Mouse (Mus musculus): Measurements from ENCODE around the gene Kalrn. TPM values are rescaled to one million over a fixed set of nuclear protein-coding genes. Genes with fewer than 3 reads are reported as not detected.

Kalrn gene
- total and polyA plus RNA-seq, 2 experiments from 2014 or later = 23.6 to 148 TPM

DNA sequence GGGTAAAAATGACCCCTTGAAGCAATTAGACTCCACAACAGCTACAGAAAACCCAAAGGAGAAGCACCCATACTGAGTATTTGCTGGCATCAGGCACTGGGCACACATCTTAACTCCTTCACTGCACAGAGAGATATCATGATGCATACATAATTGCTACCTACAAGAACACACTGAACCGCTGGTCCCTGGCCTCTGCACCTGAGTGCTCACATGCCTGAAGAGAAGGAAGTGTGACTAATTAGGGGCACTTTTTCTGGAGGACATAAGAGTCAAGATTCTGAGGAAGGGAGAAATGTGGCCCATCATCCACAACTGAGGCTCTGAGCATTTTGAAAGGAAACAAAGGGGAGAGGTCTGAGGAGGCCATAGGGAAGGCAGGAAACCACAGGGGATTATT lies 65.2 kb downstream of the Kalrn start:
- H3K4me1 ChIP-seq (ENCODE audit: insufficient read depth) = peaks cover 17% of the 10 kb centered on the region
- TF ChIP-seq CTCF (IDR thresholded peaks at IDR 0.05; ENCODE audit: low read depth) = no peak
- H3K27ac ChIP-seq (ENCODE audit: low read depth, low read length) = no peak overlapping the region
- 82% methylated on average over 1 of the region's 1 CpGs for WGBS
- no peaks in the 10 kb centered on the region for H3K9me3 ChIP-seq (ENCODE audit: low read length)
- no peak overlapping the region for H3K4me2 ChIP-seq (ENCODE audit: low read depth)
- H3K9ac ChIP-seq = no peak overlapping the region
- no peak for DNase-seq
- no peak for ATAC-seq
- no peak overlapping the region for H3K4me3 ChIP-seq (ENCODE audit: low read depth, low read length)
- no peaks in the 10 kb centered on the region for H3K36me3 ChIP-seq (ENCODE audit: insufficient read depth)
- no peaks in the 10 kb centered on the region for H3K27me3 ChIP-seq (ENCODE audit: insufficient read depth, low read length)

DNA sequence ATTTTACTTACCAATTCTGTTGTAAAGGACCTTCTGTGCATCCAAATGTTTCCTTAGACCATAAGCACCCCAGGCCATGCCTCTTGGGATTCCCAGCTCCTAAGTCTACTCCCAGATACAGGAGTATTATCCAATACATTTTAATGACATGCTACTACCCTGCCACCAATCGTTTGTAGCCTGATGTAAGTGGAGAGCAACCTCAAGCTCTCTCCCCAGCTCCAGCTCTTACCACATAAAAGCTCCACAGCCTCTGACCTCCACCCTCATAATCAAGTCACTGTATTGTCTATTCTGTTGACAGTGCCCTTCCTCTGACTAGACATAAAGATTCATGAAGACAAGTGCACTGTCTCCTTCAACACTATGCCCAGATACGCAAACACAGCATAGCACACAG lies 67.3 kb downstream of the Kalrn start:
- no peak for DNase-seq
- Histone ChIP-seq H3K4me3 (ENCODE audit: low read depth, low read length) (no peak overlapping the region), H3K4me2 (ENCODE audit: low read depth) (no peak overlapping the region), H3K9me3 (ENCODE audit: low read length) (no peaks in the 10 kb centered on the region), H3K4me1 (ENCODE audit: insufficient read depth) (0 out of 2 replicates have a peak, but pooled peaks cover 7% of the 10 kb centered on the region), H3K27me3 (ENCODE audit: insufficient read depth, low read length) (no peaks in the 10 kb centered on the region), H3K36me3 (ENCODE audit: insufficient read depth) (no peaks in the 10 kb centered on the region), H3K27ac (ENCODE audit: low read depth, low read length) (no peak overlapping the region), H3K9ac (no peak overlapping the region)
- 89% methylated on average over 2 of the region's 2 CpGs for WGBS
- no peak for TF ChIP-seq CTCF (IDR thresholded peaks at IDR 0.05; ENCODE audit: low read depth)
- no peak for ATAC-seq

DNA sequence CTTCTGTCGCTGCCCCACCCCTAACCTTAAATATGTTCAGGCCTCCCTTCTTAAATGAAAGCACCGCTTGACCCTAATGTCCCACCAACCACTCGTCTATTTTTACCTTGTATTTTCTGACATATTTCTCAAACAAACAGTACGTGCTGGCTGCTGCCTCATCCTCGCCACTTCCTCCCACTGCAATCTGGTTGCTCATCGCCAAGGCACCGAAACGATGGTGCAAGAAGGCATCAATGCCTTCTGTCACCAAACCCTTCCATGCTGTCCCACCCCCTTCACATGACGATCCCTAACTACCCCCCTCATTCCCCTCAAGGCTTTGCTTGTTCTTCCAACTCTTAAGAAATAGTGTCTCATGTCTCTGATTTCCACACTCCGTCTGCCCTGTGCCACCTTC lies 69.1 kb downstream of the Kalrn start:
- DNase-seq = no peak
- TF ChIP-seq CTCF (IDR thresholded peaks at IDR 0.05; ENCODE audit: low read depth) = no peak
- 0 out of 2 replicates have a peak, but pooled peaks cover 7% of the 10 kb centered on the region for H3K4me1 ChIP-seq (ENCODE audit: insufficient read depth)
- H3K9ac ChIP-seq = no peak overlapping the region
- no peaks in the 10 kb centered on the region for H3K36me3 ChIP-seq (ENCODE audit: insufficient read depth)
- no peak overlapping the region for H3K4me2 ChIP-seq (ENCODE audit: low read depth)
- H3K27me3 ChIP-seq (ENCODE audit: insufficient read depth, low read length) = no peaks in the 10 kb centered on the region
- WGBS = 70% methylated on average over 10 of the region's 10 CpGs
- H3K4me3 ChIP-seq (ENCODE audit: low read depth, low read length) = no peak overlapping the region
- H3K27ac ChIP-seq (ENCODE audit: low read depth, low read length) = no peak overlapping the region
- no peak for ATAC-seq
- no peaks in the 10 kb centered on the region for H3K9me3 ChIP-seq (ENCODE audit: low read length)

DNA sequence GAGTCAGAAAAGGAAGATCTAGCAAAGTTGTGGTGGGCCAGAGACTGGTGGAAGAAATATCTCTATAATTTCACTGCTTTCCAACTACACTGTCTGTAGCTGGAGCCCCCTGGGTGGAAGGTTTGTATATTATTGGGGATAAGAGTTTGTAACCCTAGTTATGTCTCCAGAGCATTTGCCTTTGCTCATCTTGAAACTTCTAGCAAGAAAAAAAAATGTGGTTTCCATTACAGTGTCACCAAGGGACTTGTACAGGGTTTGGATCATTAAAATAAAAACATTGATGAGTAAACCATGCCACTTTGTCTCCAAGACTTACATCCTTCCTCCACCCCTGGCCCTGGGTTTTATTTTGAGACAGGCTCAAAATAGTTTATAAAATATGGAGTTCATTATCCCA lies 71.2 kb downstream of the Kalrn start:
- ATAC-seq = no peak
- TF ChIP-seq CTCF (IDR thresholded peaks at IDR 0.05; ENCODE audit: low read depth) = no peak
- H3K4me3 ChIP-seq (ENCODE audit: low read depth, low read length) = no peak overlapping the region
- no peaks in the 10 kb centered on the region for H3K9me3 ChIP-seq (ENCODE audit: low read length)
- no peak for DNase-seq
- 0 out of 2 replicates have a peak, but pooled peaks cover 7% of the 10 kb centered on the region for H3K4me1 ChIP-seq (ENCODE audit: insufficient read depth)
- H3K9ac ChIP-seq = no peak overlapping the region
- no peaks in the 10 kb centered on the region; the same call in 1 of the 2 replicates for H3K36me3 ChIP-seq (ENCODE audit: insufficient read depth)
- H3K27ac ChIP-seq (ENCODE audit: low read depth, low read length) = no peak overlapping the region
- H3K27me3 ChIP-seq (ENCODE audit: insufficient read depth, low read length) = no peaks in the 10 kb centered on the region
- no peak overlapping the region for H3K4me2 ChIP-seq (ENCODE audit: low read depth)

DNA sequence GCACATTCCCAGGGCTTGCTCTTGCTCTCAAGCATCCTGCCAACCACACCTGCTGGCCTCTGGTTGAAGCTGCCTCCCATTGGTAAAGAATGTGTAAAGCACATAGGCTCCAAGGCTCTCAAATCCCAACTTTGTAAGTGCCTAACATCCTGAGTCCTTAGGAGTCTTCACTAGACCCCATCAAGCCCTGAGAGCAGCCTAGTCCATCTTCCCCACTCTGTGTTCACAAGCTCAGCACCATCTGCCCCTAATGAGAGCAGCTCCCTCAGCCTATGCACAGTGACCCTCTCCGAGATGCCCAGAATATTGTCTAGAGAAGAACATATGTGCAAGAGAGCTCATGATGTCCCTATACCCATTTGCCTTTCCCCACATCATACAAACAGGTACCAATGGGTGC lies 78.6 kb downstream of the Kalrn start:
- WGBS = 90% methylated on average over 1 of the region's 1 CpGs
- Histone ChIP-seq H3K4me1 (ENCODE audit: insufficient read depth) (peaks cover 6% of the 10 kb centered on the region), H3K4me3 (ENCODE audit: low read depth, low read length) (no peak overlapping the region), H3K36me3 (ENCODE audit: insufficient read depth) (no peaks in the 10 kb centered on the region; the same call in 1 of the 2 replicates), H3K27ac (ENCODE audit: low read depth, low read length) (no peak overlapping the region), H3K27me3 (ENCODE audit: insufficient read depth, low read length) (no peaks in the 10 kb centered on the region), H3K9me3 (ENCODE audit: low read length) (no peaks in the 10 kb centered on the region), H3K4me2 (ENCODE audit: low read depth) (no peak overlapping the region), H3K9ac (no peak overlapping the region)
- no peak for TF ChIP-seq CTCF (IDR thresholded peaks at IDR 0.05; ENCODE audit: low read depth)
- DNase-seq (no peak), ATAC-seq (no peak)

DNA sequence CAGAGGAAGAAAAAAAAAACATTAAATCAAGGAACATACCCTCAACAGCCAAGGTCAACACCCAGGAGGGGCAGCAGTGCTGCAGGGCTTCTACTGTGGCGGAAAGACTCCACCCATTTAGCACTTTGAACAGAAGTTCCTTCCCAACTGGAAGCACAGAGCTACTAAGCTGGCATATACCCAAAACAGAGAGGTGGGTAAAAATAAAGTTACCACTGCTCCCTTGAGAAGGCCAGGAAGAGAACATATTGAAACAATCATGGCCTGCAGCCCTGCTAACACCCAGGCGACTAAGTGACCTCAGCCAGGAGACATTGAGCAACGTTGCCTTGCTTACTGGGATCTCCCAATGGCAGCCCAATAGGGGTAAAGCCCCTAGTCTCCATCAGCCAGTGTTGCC lies 79.4 kb downstream of the Kalrn start:
- no peak for DNase-seq
- 84% methylated on average over 3 of the region's 3 CpGs for WGBS
- H3K4me3 ChIP-seq (ENCODE audit: low read depth, low read length) = no peak overlapping the region

DNA sequence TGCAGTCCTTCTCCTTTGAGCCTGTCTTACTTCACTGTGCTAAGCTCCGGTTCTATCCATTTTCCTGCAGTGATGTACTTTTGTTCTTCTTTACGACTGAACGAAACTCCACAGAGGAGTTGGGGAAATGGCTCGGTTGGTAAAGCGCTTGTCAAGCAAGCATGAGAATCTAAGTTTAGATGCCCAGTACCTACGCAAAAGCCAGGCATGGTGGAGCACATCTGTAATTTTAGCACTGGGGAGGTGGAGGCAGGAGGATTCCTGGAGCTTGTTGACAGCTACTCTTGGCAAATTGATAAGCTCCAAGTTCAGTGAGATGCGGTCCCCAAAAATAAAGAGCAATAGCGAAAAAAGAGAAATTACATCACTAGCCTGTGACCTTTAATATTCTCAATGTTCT lies 82.1 kb downstream of the Kalrn start:
- Histone ChIP-seq H3K9ac (no peak overlapping the region), H3K36me3 (ENCODE audit: insufficient read depth) (no peaks in the 10 kb centered on the region), H3K27me3 (ENCODE audit: insufficient read depth, low read length) (no peaks in the 10 kb centered on the region), H3K4me3 (ENCODE audit: low read depth, low read length) (no peak overlapping the region), H3K4me1 (ENCODE audit: insufficient read depth) (peaks cover 6% of the 10 kb centered on the region), H3K9me3 (ENCODE audit: low read length) (no peaks in the 10 kb centered on the region), H3K4me2 (ENCODE audit: low read depth) (no peak overlapping the region), H3K27ac (ENCODE audit: low read depth, low read length) (no peak overlapping the region)
- WGBS = 48% methylated on average over 8 of the region's 8 CpGs
- TF ChIP-seq CTCF (IDR thresholded peaks at IDR 0.05; ENCODE audit: low read depth) = no peak
- ATAC-seq (no peak), DNase-seq (no peak)

More for the DNA sequence above, 79.4 kb downstream of the Kalrn start:
- Histone ChIP-seq H3K4me2 (ENCODE audit: low read depth) (no peak overlapping the region), H3K36me3 (ENCODE audit: insufficient read depth) (no peaks in the 10 kb centered on the region; the same call in 1 of the 2 replicates), H3K9ac (no peak overlapping the region), H3K27me3 (ENCODE audit: insufficient read depth, low read length) (no peaks in the 10 kb centered on the region), H3K27ac (ENCODE audit: low read depth, low read length) (no peak overlapping the region; the same call in 1 of the 2 replicates), H3K9me3 (ENCODE audit: low read length) (no peaks in the 10 kb centered on the region), H3K4me1 (ENCODE audit: insufficient read depth) (peaks cover 6% of the 10 kb centered on the region)
- TF ChIP-seq CTCF (IDR thresholded peaks at IDR 0.05; ENCODE audit: low read depth) = no peak
- no peak for ATAC-seq
